Mouse (Mus musculus): ENCODE measurements around the gene Zfp346.

DNA sequence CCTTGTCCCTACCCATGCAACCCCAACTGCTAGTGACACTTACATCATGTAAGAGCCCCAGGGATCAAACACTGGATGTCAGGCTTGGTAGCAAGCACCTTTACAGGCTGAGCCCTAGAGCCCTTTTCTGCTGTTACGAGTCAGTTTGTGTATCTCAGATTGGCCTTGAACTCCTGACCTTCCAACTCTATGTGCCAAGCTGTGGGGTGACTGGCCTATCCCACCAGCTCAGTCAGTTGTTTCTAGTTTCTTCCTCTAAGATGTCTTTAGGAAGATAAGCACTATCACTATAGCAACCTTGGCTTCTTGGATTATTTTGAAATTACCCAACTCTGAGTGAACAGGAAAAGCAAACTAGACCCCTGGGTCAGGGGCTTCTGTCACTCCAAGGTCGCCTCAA, 1.8 kb upstream of the Zfp346 start:
- TF ChIP-seq CTCF (IDR thresholded peaks at IDR 0.05; ENCODE audit: control insufficient read depth, insufficient read depth, insufficient read length) (no peak), MAX (IDR thresholded peaks at IDR 0.05) (no peak), FOSL1 (IDR thresholded peaks at IDR 0.05; ENCODE audit: insufficient read depth, low read length, poor library complexity, severe bottlenecking) (no peak), USF1 (IDR thresholded peaks at IDR 0.05; ENCODE audit: low read depth) (no peak), MYOD1 (IDR thresholded peaks at IDR 0.05; ENCODE audit: control insufficient read depth, insufficient read length, low read depth) (no peak)

Data from C2C12 (cell line).